Mouse (Mus musculus) frontal cortex, postnatal 36 days (tissue): ENCODE data around the gene Bpifb4.

Source experiments
- DNase-seq, 2 experiments: peaks; one replicate each; pipeline ENCODE4 v3.0.0; 2022; ENCODE audit warnings: low spot score in 2 of 2

Gene Bpifb4

GRCm38 (mm10) chr2:154005094-154005493, 67.1 kb downstream of the Bpifb4 start:
- no peak for DNase-seq

DNA sequence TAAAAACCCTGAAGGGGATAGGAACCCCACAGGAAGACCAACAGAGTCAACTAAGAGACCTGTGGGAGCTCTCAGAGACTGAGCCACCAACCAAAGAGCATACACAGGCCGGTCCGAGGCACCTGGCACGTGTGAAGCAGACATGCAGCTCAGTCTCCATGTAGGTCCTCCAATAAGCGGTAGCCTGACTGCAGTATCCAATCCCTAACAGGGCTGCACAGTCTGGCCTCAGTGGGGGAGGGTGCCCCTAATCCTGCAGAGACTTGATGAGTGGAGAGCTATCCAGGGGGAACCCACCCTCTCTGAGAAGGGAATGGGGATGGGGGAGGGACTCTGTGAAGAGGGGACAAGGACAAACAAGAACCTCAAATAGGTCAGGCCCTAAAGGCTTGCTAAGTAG, 67.7 kb downstream of the Bpifb4 start:
- DNase-seq = no peak

DNA sequence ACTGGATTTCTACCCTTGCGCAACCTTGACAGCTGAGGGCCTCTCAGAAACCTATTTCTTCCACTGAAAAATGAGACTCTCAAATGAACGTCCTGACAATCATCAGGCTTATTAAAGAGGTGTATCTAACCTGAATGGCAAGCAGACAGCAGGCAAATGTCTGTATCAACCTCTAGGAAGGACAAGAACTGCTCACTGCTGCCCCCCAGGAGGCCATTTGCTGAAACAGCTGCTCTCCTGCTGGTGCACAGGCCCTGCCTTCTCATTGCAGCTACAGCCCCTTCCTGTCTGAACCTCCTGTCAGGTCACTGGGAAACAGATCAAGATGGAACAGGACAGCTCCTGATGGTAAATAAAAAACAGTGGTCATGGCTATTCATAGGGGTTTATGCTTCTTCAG, 68.3 kb downstream of the Bpifb4 start:
- no peak for DNase-seq

- DNase-seq = no peak
Measured at GRCm38 (mm10) chr2:154007381-154007780, 69.4 kb downstream of the Bpifb4 start.

DNA sequence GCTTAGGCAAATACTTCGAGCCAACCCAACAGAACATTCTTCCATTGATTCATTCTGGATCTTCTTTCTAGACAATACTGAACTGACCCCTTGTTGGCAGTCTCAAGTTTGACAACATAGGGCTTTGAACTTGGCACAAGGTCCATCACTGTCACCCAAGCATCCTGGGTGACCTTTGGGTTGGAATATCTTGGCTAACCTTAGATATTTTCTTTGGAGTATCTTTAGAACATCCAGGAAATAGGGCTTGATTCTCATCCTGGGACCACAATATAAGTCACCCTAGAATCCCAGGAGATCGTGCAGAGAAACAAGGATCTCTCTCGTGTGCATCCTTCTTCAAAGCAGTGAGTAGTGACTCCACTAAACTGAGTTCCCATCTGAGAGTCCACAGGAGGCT, 70.0 kb downstream of the Bpifb4 start, which contains the start of gene Bpifa2:
Bpifa2 (plus strand) TSS at position 301 of the 400 bp plus-strand sequence.
- DNase-seq = no peak
